Mouse (Mus musculus) midbrain, postnatal 0 days (tissue): ENCODE data around the gene Agk. TPM values are rescaled to one million over a fixed set of nuclear protein-coding genes. Genes with fewer than 3 reads are reported as not detected.

Source experiments
- ATAC-seq: fragments of 200-750 bp; cut with Nextera tagmentation; 2 replicates; pipeline ENCODE4 v1.8.0; 2017; ENCODE audit warnings: moderate number of reproducible peaks, mild to moderate bottlenecking, moderate TSS enrichment, moderate library complexity; ENCODE audit not compliant: low FRiP score
- DNase-seq: peaks from one replicate; pipeline ENCODE4 v3.0.0-alpha.2; 2015; ENCODE audit warnings: low spot score
- H3K27ac ChIP-seq: fragments of 300-500 bp; sonication (generic); 2 replicates; pipeline ENCODE4 v1.5.1; 2014; ENCODE audit warnings: low read depth, mild to moderate bottlenecking, low read length, mixed read lengths
- H3K27me3 ChIP-seq: fragments of 300-500 bp; sonication (generic); 2 replicates; pipeline ENCODE4 v1.6.1; 2014; ENCODE audit warnings: low read length, control low read depth, mixed read lengths; ENCODE audit not compliant: insufficient read depth
- H3K36me3 ChIP-seq: fragments of 300-500 bp; sonication (generic); 2 replicates; pipeline ENCODE4 v1.6.1; 2014; ENCODE audit warnings: low read length, control low read depth, mixed read lengths; ENCODE audit not compliant: insufficient read depth
- H3K4me1 ChIP-seq: fragments of 300-500 bp; sonication (generic); 2 replicates; pipeline ENCODE4 v1.6.1; 2014; ENCODE audit warnings: mild to moderate bottlenecking, control low read depth, antibody characterized with exemption, low read length, mixed read lengths; ENCODE audit not compliant: insufficient read depth
- H3K4me2 ChIP-seq: fragments of 300-500 bp; sonication (generic); 2 replicates; pipeline ENCODE4 v1.6.1; 2014; ENCODE audit warnings: low read depth, mild to moderate bottlenecking, low read length, mixed read lengths; ENCODE audit not compliant: poor library complexity, severe bottlenecking
- H3K4me3 ChIP-seq: fragments of 300-500 bp; sonication (generic); 2 replicates; pipeline ENCODE4 v1.5.1; 2014; ENCODE audit warnings: low read depth, mild to moderate bottlenecking, low read length, moderate library complexity
- H3K9ac ChIP-seq: fragments of 300-500 bp; sonication (generic); replicated peaks from 2 replicates; pipeline ENCODE4 v1.6.1; 2014; ENCODE audit warnings: mild to moderate bottlenecking, low read length, moderate library complexity, mixed read lengths; ENCODE audit not compliant: poor library complexity, severe bottlenecking
- H3K9me3 ChIP-seq: fragments of 300-500 bp; sonication (generic); 2 replicates; pipeline ENCODE4 v1.6.1; 2016; ENCODE audit warnings: low read length, control low read depth
- CTCF ChIP-seq: IDR thresholded peaks from 2 replicates; pipeline ENCODE4 v1.5.1; 2016; ENCODE audit warnings: antibody characterized with exemption, mild to moderate bottlenecking
- WGBS: fragments of 180-500 bp; shearing (Covaris S2); extraction: QIAGEN DNeasy Blood & Tissue Kit; methylation state at CpG from one replicate; pipeline ENCODE4 v1.1.7; 2014; 5-methylcytosine and 5-hydroxymethylcytosine counted together
- polyA plus RNA-seq: library from polyadenylated mRNA; unstranded; fragments of >200 nt; fragmentation: Nextera tagmentation; extraction: Ambion mirVana; gene quantifications from 2 replicates; pipeline ENCODE4 v1.2.1, GENCODE M21; 2015
- total RNA-seq: library from RNA; depleted of rRNA; stranded (reverse); fragments of >200 nt; gene quantifications from 2 replicates; pipeline ENCODE4 v1.2.3, GENCODE M21; 2014

Agk gene
- total and polyA plus RNA-seq, 2 experiments from 2014 or later, result 57.3 to 63.7 TPM

DNA sequence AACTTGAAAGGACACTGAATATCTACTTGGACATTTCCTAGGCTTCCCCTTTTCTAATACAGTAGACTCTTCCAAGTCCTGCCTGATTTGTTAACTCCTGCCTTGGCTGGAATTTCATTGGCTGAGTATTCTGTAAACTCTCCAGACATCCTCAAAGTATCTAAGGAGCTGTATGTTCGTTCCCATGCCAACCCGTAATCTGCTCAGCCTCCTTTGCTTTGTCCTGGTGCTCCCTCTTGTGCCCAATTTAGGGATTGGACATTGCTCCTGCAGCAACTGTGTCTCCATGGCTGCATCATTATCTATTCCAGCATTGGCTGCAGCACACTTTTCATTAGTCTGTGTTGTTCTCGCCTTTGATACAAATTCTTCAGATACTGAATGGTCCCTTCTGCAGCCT is 68.2 kb downstream of the Agk start:
- H3K4me1 ChIP-seq, result no peaks in the 10 kb centered on the region
- 0 out of 2 replicates have a peak, but pooled peaks cover 10% of the 10 kb centered on the region for H3K36me3 ChIP-seq
- no peak overlapping the region for H3K9ac ChIP-seq
- 6% methylated on average over 3 of the region's 3 CpGs for WGBS
- no peaks in the 10 kb centered on the region for H3K9me3 ChIP-seq
- ATAC-seq, result peak; percentile 98
- H3K4me3 ChIP-seq, result no peak overlapping the region
- H3K27ac ChIP-seq, result no peak overlapping the region
- H3K4me2 ChIP-seq, result no peak overlapping the region
- no peaks in the 10 kb centered on the region for H3K27me3 ChIP-seq
- TF ChIP-seq CTCF, result peak; percentile 98
- peak; percentile 97 for DNase-seq

- WGBS, result 89% methylated on average over 2 of the region's 2 CpGs
- H3K36me3 ChIP-seq, result peaks cover 37% of the 10 kb centered on the region
- no peak overlapping the region for H3K4me3 ChIP-seq
- ATAC-seq (no peak), DNase-seq (no peak)
- no peaks in the 10 kb centered on the region for H3K9me3 ChIP-seq
- no peaks in the 10 kb centered on the region for H3K27me3 ChIP-seq
- TF ChIP-seq CTCF, result no peak
- H3K4me2 ChIP-seq, result no peak overlapping the region
- H3K9ac ChIP-seq, result no peak overlapping the region
- H3K4me1 ChIP-seq, result no peaks in the 10 kb centered on the region
- H3K27ac ChIP-seq, result no peak overlapping the region
Measured at GRCm38 (mm10) chr6:40402031-40402430, 77.1 kb downstream of the Agk start.

DNA sequence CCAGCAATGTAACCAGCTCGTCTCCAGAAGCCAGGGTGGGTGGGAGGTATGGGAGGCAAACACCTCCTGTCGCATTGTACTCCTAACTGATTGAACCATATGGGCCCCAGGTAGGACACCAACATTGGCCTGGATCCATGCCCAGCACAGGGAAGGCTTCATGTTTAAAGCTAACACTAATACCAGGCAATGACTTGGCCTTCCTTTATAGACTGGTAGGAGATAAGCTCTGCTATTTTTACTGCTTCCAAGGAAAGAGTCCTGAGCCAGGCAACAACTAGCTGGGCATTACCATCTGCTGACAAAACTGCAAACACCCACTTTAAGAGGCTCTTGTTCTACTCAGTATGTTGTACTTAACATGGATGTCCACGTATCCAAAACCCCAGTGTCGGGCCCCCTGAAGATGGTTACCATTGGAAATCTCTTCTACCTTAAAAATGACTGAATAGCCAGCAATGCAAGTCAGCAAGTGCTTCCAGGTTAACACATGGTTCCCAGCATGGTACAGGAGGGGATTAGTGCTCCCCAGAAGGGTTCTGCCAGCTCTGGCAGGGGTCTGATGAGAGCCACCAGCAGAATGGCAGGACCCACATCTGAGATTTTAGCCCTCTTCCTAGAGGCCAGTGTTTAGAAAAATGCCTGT is 78.8 kb downstream of the Agk start:
- H3K9ac ChIP-seq, result no peak overlapping the region
- no peak for ATAC-seq
- H3K36me3 ChIP-seq, result peaks cover 53% of the 10 kb centered on the region
- no peak overlapping the region for H3K4me2 ChIP-seq
- peak; percentile 15 for DNase-seq
- no peak overlapping the region for H3K27ac ChIP-seq
- H3K4me1 ChIP-seq, result no peaks in the 10 kb centered on the region
- H3K9me3 ChIP-seq, result no peaks in the 10 kb centered on the region
- no peak overlapping the region for H3K4me3 ChIP-seq
- H3K27me3 ChIP-seq, result no peaks in the 10 kb centered on the region
- WGBS, result 91% methylated on average over 4 of the region's 4 CpGs
- no peak for TF ChIP-seq CTCF

DNA sequence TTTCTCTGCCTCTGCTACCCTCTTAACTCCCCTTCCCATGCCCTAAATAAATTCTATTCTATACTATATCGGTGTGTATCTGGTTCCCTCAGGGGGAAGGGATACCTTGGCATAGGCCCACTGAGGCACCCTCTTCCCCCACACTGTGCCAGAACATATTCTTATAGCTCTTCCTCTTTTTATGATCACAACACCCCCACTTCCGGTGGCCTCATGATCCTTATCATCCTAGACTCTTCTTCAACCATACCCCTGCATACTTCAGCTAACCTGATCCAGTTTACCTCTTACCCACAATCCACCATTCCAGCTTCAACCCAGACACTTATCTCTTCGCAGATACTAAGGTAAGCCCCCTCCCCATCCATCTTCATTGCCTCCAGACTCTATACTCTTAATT is 86.1 kb downstream of the Agk start:
- Histone ChIP-seq H3K9ac (no peak overlapping the region), H3K4me1 (no peaks in the 10 kb centered on the region), H3K27me3 (no peaks in the 10 kb centered on the region), H3K36me3 (peaks cover 33% of the 10 kb centered on the region), H3K4me3 (no peak overlapping the region), H3K4me2 (no peak overlapping the region), H3K27ac (no peak overlapping the region), H3K9me3 (no peaks in the 10 kb centered on the region)
- DNase-seq, result no peak
- WGBS, result 98% methylated on average over 3 of the region's 3 CpGs
- TF ChIP-seq CTCF, result no peak
- no peak for ATAC-seq

DNA sequence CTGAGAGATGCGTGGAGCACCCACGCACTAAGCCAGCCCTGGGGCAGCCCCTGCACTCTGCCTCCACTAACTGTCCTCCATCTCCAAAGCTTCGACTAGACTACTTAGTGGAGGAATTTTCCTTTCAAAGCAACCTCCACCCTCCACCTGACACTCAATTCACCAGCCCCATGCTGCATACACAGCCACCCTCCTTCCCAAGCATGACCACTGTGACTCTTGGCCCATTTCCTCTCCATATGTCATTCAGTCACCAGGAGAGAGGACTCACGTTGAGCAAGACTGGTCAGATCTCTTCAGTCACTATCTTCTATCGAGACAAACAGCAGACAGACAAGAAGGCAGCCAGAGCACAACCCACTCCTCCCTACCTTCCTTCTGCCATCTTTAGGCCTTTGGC is 88.1 kb downstream of the Agk start:
- Histone ChIP-seq H3K4me2 (no peak overlapping the region), H3K9me3 (no peaks in the 10 kb centered on the region), H3K4me3 (no peak overlapping the region), H3K36me3 (peaks cover 15% of the 10 kb centered on the region), H3K27ac (no peak overlapping the region), H3K9ac (no peak overlapping the region), H3K27me3 (no peaks in the 10 kb centered on the region), H3K4me1 (no peaks in the 10 kb centered on the region)
- DNase-seq (no peak), ATAC-seq (no peak)
- 90% methylated on average over 5 of the region's 5 CpGs for WGBS
- TF ChIP-seq CTCF, result no peak

- WGBS, result 94% methylated on average over 3 of the region's 3 CpGs
- Histone ChIP-seq H3K9me3 (no peaks in the 10 kb centered on the region), H3K4me3 (no peak overlapping the region), H3K36me3 (peaks cover 10% of the 10 kb centered on the region), H3K27ac (no peak overlapping the region), H3K9ac (no peak overlapping the region), H3K4me1 (no peaks in the 10 kb centered on the region), H3K4me2 (no peak overlapping the region), H3K27me3 (no peaks in the 10 kb centered on the region)
- no peak for ATAC-seq
- TF ChIP-seq CTCF, result no peak
- DNase-seq, result no peak
Measured at GRCm38 (mm10) chr6:40413565-40413964, 88.6 kb downstream of the Agk start.
